Mouse (Mus musculus) monocyte, adult 2 months (primary cell): ENCODE measurements around the gene Ctnnbl1.

ENCODE experiments used
- DNase-seq, 2 experiments: peaks; one replicate each; pipeline ENCODE4 v3.0.0; 2022; ENCODE audit warnings: low spot score in 2 of 2, low read depth in 1 of 2

Ctnnbl1 gene

DNA sequence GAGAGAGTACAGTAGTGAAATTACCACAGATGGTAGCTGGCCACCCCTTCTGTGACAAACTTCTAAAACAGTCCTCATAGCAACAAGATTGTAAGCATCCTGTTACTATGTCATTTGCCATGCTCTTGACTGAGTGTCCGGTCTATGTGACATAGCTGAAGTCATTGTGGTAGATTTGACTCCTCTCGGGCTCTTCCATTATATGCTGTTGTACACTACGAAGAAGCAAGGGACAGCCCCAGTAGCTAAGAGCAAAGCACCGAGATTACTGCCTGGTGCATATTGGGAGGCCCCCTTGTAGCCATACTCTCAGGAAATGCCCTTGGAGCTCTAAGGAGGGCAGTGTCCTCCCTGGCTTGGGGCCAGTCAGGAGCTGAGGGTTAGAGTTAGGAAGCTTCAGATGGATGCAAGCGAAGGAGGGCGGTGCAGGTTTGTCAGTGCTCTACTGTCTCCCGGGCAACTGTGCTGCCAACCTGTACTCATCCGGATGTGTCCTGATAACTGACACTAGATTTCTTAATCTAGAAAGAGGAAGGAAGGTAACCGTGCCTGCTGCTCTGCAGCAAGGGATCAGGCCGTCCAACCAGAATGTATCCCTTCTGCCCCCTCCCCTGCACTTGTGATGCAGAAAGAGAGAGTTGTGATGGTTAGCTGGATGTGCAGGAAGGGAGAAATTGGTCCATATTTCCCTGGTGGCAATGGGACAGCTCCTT lies 55.8 kb downstream of the Ctnnbl1 start:
- DNase-seq: no peak

DNA sequence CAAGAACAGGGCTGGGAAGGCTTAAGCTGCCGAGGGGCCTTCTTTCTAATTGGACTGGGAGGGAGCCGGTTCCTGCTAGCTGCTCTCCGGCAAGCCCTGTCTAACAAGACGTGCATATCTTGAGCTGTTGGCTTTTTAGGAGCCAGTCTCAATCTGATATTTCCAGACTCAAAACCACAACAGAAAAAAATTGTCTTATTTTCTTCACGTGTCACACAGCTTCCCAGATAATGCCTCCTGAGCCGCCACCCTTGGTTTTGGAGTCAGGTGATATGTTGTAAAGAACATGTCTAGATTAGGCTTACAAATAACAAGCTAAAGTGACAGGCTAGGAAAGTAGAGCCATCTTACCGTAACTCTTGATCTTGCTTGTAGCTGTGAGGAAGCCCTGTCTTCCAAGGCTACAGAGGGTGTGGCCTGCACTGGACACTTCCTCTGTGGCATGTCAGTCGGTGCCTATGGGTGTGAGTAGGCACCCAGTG lies 56.7 kb downstream of the Ctnnbl1 start:
- no peak for DNase-seq

DNA sequence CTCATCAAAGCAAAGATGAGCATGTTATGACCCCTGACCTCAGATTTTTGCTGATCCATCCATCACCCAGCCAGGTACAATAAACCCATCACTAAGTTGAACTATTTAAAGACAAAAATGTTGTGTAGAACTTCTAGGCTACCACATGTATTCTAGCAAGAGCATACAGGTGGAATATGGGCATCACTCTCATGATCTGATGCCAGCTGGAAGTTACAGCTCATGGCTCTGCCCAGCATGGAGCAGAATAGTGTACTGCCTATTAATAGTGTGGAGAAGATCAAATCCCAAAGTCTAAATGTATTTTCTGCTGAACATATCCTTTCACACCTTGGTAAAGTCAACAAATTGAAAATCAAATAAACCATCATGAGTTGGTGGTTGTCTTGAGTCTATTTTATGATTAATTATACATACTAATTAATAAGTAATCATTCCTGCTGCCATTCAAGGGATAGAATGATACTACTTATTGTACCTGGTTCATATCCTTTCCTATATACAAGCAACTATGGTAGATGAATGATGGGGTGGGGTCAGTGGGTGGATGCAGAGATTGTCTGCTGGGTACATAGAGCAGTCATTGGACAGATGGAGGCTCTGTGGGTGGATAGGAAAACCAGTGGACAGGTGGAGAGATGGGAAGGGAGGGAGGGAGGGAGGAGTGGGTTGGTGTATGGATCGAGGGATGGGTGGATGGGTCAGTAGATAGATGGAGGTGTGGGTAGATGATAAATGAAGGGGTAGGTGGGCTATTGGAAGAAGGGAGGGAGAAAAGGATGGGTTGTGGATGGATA lies 58.6 kb downstream of the Ctnnbl1 start:
- no peak for DNase-seq

DNA sequence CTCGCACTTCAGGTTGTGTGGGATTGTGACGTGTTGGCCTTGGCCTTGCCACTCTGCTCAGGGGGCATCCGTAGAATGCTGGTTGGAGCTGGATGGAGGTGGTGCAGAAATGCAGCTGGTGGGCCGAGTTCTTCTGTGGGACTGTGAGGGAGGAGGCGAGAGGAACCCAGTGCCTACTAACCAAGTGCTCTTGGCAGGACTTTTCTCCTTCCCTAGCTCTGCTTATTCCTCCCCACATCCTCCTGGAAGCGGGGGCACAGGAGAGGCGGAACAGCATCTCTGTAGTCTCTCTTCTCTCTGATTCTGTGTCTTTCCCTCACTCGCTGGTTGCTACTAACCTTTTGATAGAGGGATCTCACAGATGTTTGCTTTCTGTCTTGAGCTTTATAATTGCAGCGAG lies 62.3 kb downstream of the Ctnnbl1 start:
- no peak for DNase-seq

DNA sequence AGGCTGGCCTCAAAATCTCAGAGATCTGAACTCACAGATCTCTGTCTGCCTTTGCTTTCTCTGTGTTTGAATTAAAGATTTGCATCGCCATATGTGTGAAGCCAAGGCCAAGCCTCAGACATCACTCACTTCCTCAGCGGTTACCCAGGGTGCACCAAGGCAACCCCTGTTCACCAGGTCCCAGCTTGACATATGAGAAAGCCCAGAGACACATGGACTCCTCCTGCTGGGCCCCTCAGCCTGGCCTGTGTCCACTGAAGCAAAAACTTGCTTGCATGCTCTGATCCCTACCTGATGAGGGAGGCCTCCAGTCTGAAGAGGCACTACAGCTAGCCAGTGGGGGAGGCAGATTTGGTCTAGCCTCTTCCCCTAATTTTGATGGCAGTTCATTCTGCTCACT lies 63.1 kb downstream of the Ctnnbl1 start:
- no peak for DNase-seq

DNA sequence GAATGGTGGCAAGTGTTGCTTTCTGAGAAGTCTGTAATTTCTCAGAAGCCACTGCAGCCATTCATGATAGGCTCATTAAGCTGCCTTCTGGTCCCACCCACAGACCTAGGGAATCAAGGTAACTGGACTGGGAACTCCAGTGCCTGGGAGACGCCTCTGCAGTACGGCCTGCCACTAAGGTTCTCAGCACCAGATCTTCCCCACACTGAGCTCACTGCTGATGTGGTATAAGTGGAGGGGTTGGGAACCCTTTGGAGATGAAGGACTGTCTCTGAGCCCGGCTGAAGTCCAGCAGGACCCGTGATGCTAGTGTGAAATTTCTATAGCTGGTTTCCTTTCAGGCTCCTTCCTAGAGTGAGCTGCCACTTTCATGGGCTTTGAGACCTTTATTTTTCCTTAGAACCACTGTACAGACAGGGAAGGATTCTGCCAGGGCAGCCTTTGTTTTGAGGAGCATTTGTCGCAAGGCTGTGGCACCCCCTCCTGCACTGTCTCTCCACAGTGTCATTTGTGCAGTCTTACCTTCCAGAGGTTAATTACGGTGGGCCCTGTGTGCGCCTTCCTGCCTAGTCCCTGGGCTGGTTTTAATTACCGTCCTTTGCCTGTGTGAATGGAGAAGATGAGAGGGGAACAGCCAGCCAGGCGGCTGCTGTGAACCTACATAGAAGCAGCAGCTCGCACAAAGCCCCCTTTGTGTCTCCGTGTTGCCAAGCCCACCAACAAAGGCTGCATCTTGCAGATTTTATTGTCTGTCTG lies 63.7 kb downstream of the Ctnnbl1 start:
- no peak for DNase-seq

DNA sequence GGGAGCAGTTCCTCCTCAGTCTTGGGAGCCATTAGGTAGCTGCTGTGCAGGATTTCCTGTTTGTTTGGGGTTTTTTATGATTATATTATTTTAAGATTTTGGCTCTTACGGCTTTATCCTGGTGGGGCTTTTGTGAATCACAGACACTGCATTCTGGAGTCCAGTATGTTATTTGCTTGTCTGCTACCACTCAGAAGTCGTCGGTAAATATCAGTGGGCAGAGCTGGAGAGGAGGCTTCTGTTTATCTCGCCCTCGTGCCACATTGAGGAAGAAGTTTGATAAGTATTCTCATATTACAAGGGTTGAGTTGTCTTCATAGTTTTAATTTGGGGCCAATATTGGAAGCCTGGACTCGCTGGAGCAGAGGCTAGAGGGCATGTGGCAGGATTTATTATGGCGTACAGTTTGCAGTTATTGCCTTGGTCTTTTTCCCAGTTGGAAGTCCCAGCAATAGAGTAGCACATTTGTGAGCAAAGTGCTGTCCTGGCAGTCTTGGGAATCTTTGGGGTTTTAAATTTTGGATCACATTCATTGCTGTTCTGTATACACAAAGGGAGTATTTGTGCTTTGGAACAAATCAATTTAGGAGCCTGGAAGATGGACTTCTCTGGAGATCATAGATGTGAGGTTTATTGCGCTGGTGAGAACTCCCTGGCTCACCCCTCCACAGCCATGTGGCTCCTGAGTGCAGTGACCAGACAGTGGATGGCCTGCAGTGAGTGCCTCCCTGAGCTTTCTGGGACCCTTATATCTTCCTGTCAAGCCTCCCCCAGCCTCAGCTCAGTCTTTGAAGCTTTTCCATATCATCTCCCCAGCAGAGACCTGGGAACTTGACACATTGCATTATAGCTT lies 64.5 kb downstream of the Ctnnbl1 start:
- no peak for DNase-seq

DNA sequence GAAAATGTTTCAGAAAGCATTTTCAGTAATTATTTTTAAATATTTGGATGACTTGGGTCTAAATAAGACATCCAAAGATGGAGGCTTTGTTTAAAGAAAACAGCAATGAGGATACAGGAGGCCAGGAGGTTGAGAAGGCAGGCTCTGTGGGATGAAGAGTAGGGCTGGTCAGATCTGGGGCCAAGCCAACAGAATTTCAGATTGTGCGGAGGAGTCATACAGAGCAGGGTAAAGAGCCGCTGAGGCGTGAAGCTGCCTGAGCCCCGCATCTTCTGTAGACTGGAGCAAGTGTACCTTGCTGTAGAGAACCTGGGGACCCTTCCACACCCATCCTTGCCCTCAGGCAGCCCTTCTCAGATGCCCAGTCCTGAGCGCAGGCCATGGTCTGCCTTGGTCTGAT lies 65.5 kb downstream of the Ctnnbl1 start:
- DNase-seq: no peak

DNA sequence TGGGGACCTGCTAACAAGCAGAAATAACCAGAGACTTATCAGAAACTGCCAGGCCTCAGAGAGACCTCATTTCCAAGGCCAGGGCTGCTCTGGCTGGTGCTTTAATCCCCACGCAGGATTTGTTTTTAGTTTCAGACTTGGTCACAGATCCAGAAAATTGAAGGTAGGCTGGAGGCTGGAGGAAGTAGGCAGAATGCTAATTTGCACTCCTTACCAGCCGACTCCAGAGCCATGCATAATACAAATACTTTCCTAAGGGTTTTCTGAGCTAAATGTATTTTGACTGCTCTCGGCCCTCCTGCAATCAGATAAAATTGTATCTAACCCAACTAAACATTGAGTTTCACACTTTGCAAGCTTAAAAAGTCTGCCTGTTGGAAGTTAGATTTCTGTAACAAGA lies 67.2 kb downstream of the Ctnnbl1 start:
- DNase-seq: no peak

DNA sequence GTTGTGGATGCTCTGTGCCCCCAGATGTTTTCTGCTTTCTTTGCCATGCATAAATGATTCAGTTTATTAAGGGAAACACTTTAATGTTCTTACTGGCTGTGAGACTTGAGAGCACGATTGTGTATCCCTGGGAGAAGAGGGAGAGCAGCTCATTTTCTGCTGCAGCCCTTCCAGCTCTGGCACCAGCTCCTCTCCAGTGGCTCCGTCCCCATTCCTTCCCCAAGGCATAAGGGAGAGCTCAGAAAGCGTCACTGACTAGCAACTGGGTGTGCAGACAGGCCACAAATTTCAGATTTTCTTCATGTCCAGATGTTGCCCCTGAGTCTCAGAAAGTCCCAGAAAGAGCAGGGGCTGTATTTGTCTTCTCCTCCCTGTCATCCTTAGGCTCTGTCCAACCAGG lies 67.9 kb downstream of the Ctnnbl1 start:
- no peak for DNase-seq

DNA sequence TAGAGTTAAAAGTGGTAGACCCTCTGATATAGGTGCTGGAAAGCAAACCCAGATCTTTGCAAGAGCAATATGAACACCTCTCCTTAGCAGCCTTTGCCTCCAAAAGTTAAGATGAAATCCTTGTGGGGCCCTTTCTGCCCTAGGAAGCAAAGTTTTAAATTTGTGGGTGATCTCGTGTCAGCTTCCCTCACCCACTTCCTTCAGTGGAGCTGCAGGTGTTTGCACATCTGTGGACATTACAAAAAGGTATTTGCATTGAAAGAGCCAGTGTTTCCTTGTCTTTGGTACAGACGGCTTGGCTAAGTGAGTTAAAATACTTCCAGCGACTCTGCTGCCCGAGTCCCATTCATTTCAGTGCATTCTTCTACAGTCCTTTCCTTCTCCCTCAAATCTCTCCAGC lies 69.9 kb downstream of the Ctnnbl1 start:
- DNase-seq: no peak

DNA sequence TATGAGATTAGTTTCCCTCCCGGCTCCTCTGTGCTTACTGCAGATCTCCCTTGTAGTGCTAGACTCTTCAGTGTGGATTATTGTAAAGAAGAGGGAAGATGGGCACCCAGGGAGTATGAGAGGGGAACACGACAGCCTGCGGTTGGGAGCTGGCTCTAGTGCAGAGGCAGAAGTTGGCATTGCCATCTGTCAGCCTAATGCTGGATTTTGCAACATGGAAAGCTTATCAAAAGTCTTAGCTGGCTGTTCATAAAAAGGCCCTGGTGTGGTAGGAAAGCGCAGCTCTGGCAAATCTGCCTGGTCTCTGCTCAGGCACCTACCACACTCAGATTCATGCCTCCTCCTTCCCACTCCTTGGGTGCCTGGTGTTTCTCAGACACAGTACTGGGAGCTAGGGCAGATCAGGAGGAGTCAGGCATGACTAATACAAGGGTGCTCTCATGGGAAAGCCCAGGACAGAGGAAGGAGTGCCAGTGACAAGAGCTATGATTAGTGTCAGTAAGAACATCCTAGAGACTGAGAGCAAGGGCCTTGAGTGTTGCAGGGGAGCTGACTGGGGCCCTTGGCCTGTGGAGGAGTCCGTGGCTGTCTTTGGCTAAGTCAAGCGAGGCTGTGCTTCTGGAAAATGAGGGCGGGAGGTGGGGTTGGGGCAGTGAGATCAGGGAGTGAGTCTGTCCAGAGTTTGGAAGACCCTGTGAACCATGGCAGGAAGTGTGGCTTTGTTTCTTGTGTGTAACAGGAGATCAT lies 70.6 kb downstream of the Ctnnbl1 start:
- no peak for DNase-seq

DNA sequence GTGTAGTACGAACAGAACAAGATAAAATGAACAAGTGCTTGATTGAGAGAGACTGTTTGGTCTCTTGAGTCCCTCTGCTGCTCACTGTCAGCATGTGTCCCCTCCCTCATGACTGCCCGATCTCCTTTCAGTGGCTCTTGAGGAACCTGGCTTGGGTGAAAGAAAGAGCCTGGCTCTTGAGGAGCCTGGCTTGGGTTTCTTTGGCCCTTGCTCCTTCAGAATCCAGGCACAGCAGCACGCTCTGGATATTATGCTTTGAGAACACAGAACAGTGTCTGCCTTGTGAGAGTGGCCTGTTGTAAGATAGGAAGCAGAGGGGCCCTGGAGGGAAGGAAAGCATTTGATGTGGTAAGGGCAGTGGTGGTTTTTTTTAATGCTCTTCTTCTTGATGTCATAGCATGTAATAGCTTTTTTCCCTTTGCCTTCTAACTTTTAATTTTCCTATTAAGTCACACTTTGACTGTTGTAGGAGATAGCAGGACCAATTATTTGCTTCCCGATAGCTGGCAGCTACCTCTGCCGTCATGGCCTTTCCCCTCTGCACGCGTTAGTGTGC lies 71.2 kb downstream of the Ctnnbl1 start:
- DNase-seq: no peak

DNA sequence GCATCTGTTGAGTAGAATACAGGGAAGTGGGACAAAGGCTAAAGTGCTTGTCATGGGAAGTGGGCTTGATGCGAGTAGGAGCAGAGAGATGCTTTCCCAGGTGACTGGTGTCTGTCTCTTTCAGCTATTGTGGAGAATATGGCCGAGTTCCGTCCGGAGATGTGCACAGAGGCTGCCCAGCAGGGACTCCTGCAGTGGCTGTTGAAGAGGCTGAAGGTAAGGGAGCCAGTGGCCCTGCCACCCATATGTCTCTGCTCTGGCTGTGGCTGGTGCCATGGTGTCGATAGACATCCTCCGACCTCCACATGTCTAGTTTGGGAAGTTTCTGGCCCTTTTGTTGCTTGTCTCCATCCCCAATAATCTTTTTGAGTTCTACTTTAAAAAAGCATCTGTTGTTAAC lies 72.1 kb downstream of the Ctnnbl1 start:
- no peak for DNase-seq

DNA sequence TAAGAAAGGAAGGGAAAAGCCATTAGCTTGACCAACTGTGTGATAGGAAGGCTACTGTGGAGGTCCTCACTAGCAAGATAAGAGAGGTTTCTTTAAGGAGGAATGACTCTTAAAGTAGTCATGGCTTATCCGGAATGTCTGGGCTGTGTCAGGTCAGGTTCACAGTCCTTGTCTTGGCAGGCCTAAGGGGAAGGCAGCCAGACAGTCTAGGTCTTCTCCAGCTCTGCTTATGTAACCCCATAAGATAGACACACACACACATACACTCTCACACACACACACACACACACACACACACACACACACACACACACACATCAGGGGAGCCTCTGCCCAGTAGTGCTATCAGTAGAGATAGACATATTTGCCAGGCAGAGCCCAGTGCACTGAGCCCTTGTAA lies 73.5 kb downstream of the Ctnnbl1 start:
- no peak for DNase-seq

DNA sequence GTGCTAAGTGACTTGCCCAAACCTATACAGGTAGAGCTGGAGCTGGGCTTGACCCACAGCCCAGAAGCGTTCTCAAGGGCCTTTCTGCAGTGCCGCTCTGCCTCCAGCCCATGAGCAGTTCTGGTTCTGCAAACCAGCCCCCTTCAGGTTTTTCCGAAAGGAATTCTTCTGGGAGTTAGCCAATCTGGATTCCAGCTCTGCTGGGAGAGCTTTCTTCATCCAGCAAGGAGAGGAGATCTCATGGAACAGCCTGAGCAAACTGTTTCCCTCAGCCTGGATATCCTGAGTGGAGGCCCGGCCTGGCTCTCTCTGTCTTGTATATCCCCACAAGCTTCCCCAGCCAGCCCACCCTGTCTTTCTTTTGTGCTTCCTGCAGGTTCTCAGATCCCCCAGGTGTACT lies 75.9 kb downstream of the Ctnnbl1 start:
- DNase-seq: no peak

DNA sequence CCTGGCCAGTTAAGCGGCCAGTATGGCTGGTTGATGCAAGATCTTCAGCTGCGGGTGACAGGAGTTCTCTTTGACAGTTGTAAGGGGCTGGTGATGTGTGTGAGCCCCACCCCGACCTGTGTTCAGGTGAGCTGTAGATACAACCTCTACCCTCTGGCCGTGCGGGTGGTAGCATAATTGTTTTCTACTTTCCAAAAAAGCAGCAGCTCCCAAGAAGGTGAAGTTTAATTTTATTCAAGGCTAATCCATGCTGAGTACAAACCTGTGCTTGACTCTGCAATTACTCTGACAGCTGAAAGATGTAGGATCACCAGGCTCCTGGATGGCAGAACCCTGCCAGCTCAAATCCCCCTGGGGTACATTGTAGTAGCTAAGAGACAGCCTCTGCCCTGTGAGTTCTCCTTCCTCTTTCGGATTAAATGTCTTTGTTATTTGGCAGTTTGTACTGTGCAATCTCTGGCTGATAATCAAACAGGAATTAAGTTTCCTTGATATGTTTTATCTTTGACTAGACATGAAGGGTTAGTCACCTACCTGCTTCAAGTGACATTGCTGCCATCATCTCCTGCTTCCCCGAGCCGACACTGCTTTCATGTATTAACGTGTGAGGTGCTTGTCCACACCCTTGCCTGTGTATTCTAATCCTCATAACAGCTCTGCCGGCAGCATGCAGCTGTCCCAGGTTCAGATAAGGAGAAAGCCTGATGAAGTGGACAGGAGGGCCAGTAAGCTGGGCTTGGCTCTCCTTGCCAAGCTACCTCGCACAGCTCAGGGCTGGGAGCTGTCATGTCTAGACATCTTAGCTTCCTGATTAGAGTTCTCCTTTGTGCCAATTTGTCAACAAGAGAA lies 77.1 kb downstream of the Ctnnbl1 start:
- DNase-seq: no peak

DNA sequence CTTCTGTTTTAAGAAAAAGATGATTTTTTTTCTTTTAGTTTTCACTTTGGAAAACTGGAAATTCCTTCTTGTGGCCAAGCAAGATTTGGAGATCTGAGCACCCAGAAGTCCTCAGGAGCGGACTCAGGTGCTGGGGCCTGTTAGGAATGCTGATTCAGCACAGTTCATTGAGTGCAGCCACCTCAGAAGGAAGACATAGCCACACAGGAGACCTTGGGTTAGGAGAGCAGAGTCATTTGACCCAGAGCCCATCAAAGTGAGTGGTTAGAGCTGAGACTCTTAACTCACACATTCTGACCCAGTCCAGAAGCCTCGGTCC lies 77.7 kb downstream of the Ctnnbl1 start:
- DNase-seq: no peak

DNA sequence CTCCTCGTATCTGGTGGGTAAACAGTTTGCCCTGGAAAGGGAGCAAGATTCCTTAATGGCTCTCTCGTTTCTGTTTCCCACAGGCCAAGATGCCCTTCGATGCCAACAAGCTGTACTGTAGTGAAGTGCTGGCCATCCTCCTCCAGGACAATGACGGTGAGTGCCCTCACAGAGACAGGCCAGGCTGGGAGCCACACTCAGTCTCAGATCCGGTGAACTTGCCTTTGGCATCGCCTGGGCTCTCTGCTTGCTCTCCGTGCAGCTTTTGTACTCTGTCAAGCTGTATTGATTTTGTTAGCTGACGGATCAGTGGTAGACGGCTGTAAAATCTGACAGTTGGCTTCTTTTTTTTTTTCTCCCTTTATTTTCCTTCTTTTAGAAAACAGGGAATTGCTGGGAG lies 80.5 kb downstream of the Ctnnbl1 start:
- DNase-seq: no peak
